Mouse (Mus musculus): Measurements from ENCODE around the gene Ajap1. TPM values are rescaled to one million over a fixed set of nuclear protein-coding genes. Genes with fewer than 3 reads are reported as not detected.

Ajap1 gene
- polyA plus RNA-seq, 1 experiment from 2014 or later: 8.6 TPM

GRCm38 (mm10) chr4:153340887-153341286 lies 141.7 kb downstream of the Ajap1 start:
- no peaks in the 10 kb centered on the region for H3K27me3 ChIP-seq
- H3K9me3 ChIP-seq: no peaks in the 10 kb centered on the region
- H3K9ac ChIP-seq (replicated peaks): no peak overlapping the region
- H3K36me3 ChIP-seq: no peaks in the 10 kb centered on the region
- H3K4me1 ChIP-seq (replicated peaks): peaks cover 10% of the 10 kb centered on the region
- H3K4me2 ChIP-seq (replicated peaks): no peak overlapping the region
- no peak for ATAC-seq
- H3K4me3 ChIP-seq (replicated peaks): no peak overlapping the region
- no peak overlapping the region; the same call in 1 of the 2 replicates for H3K27ac ChIP-seq

GRCm38 (mm10) chr4:153335301-153335799 lies 147.3 kb downstream of the Ajap1 start:
- no peak overlapping the region for H3K4me3 ChIP-seq (replicated peaks)
- 82% methylated on average over 15 of the region's 15 CpGs for WGBS
- ATAC-seq: no peak
- no peak overlapping the region for H3K27ac ChIP-seq
- H3K27me3 ChIP-seq: no peaks in the 10 kb centered on the region
- H3K36me3 ChIP-seq: no peaks in the 10 kb centered on the region
- H3K4me2 ChIP-seq (replicated peaks): no peak overlapping the region
- no peak overlapping the region for H3K9ac ChIP-seq (replicated peaks)
- H3K4me1 ChIP-seq (replicated peaks): no peaks in the 10 kb centered on the region
- no peaks in the 10 kb centered on the region for H3K9me3 ChIP-seq

- Histone ChIP-seq H3K27ac (no peak overlapping the region), H3K9ac (replicated peaks) (no peak overlapping the region), H3K36me3 (no peaks in the 10 kb centered on the region), H3K4me2 (replicated peaks) (no peak overlapping the region), H3K27me3 (no peaks in the 10 kb centered on the region), H3K9me3 (no peaks in the 10 kb centered on the region), H3K4me3 (replicated peaks) (no peak overlapping the region), H3K4me1 (replicated peaks) (no peaks in the 10 kb centered on the region)
- ATAC-seq: no peak
- 78% methylated on average over 10 of the region's 10 CpGs for whole genome bisulfite sequencing
These were observed 154.8 kb downstream of the Ajap1 start for GRCm38 (mm10) chr4:153327809-153328208.
